9 mouse cellular contexts compared by ENCODE assay signal in genomic region chr4:155398222-155398540, GRCm38 (mm10). TPM values are rescaled to one million over a fixed set of nuclear protein-coding genes. Genes with fewer than 3 reads are reported as not detected.
A peak's percentile ranks its signal among the peaks of the same experiment; 100 is the strongest.
DNase-seq lines count a peak whose midpoint lies in the region; ATAC-seq lines count a peak whose summit lies in the region.
"Had no signal": no experiment of that assay in that cellular context is flagged by ENCODE, and none has a peak within 500 bp of the region (broad histone marks: within the 10 kb centered on the region; RNA-seq: fewer than 3 reads in every experiment).

No protein-coding gene starts in this region.

- H3K9me3 ChIP-seq in heart, embryonic 16.5 days (replicated peaks; ENCODE audit: control insufficient read depth, low read length) = no peaks in the 10 kb centered on the region
- no peaks in the 10 kb centered on the region for H3K9me3 ChIP-seq in embryonic facial prominence, embryonic 10.5 days
- H3K9me3 ChIP-seq in hindbrain, embryonic 15.5 days = no peaks in the 10 kb centered on the region
- no peaks in the 10 kb centered on the region for H3K9me3 ChIP-seq in midbrain, embryonic 14.5 days (ENCODE audit: control insufficient read depth, low read length)
- H3K9me3 ChIP-seq: G1E had no signal

- no peak overlapping the region for H3K9ac ChIP-seq in heart, embryonic 16.5 days (ENCODE audit: low read length)
- no peak overlapping the region; the same call in 1 of the 2 replicates for H3K9ac ChIP-seq in hindbrain, embryonic 15.5 days
- H3K9ac ChIP-seq in midbrain, embryonic 14.5 days (replicated peaks; ENCODE audit: low read length) = no peak overlapping the region

- DNase-seq in heart, postnatal 25 days (ENCODE audit: low spot score) = no peak
- no peak for DNase-seq in embryonic facial prominence, embryonic 10.5 days (ENCODE audit: low spot score)
- no peak for DNase-seq in midbrain, embryonic 14.5 days
- no peak for DNase-seq in thymus, adult 18-20 months
- no peak for DNase-seq in gastrocnemius, adult 18-20 months (ENCODE audit: low spot score)
- DNase-seq in cerebellum, adult 11-12 months = no peak

- peak overlapping the region; percentile 33; the same call in 1 of the 2 replicates for H3K4me3 ChIP-seq in heart, embryonic 16.5 days (ENCODE audit: low read length)
- peak overlapping the region; percentile 58 for H3K4me3 ChIP-seq in embryonic facial prominence, embryonic 10.5 days
- peak overlapping the region; percentile 43 for H3K4me3 ChIP-seq in hindbrain, embryonic 15.5 days
- peak overlapping the region; percentile 37 for H3K4me3 ChIP-seq in midbrain, embryonic 14.5 days (replicated peaks; ENCODE audit: low read depth, low read length)

- WGBS in heart, embryonic 16.5 days = 4% methylated on average over 9 of the region's 9 CpGs
- 4% methylated on average over 9 of the region's 9 CpGs for WGBS in embryonic facial prominence, embryonic 10.5 days
- WGBS in hindbrain, embryonic 15.5 days = 4% methylated on average over 9 of the region's 9 CpGs
- 4% methylated on average over 9 of the region's 9 CpGs for WGBS in midbrain, embryonic 14.5 days

- no peak overlapping the region for H3K27ac ChIP-seq in heart, embryonic 16.5 days (ENCODE audit: low read length)
- no peak overlapping the region for H3K27ac ChIP-seq in embryonic facial prominence, embryonic 10.5 days (replicated peaks)
- no peak overlapping the region for H3K27ac ChIP-seq in hindbrain, embryonic 15.5 days (replicated peaks)
- H3K27ac ChIP-seq in midbrain, embryonic 14.5 days (replicated peaks; ENCODE audit: low read depth, low read length) = no peak overlapping the region

- no peak for ATAC-seq in heart, embryonic 16.5 days (replicated peaks; ENCODE audit: extremely low read depth, insufficient read depth, low FRiP score)
- no peak; the same call in 1 of the 2 replicates for ATAC-seq in hindbrain, embryonic 15.5 days (ENCODE audit: low FRiP score, low read depth)
- no peak for ATAC-seq in midbrain, embryonic 14.5 days (ENCODE audit: low FRiP score, low TSS enrichment)

- no peaks in the 10 kb centered on the region; the same call in 1 of the 2 replicates for H3K4me1 ChIP-seq in heart, embryonic 16.5 days (ENCODE audit: control insufficient read depth, insufficient read depth, low read length)
- peaks cover 12% of the 10 kb centered on the region for H3K4me1 ChIP-seq in embryonic facial prominence, embryonic 10.5 days
- H3K4me1 ChIP-seq in hindbrain, embryonic 15.5 days (replicated peaks) = peaks cover 10% of the 10 kb centered on the region
- H3K4me1 ChIP-seq in midbrain, embryonic 14.5 days (ENCODE audit: control insufficient read depth, insufficient read depth, low read length) = 0 out of 2 replicates have a peak, but pooled peaks cover 4% of the 10 kb centered on the region

- no peaks in the 10 kb centered on the region for H3K36me3 ChIP-seq in heart, embryonic 16.5 days (ENCODE audit: control insufficient read depth, insufficient read depth)
- H3K36me3 ChIP-seq in embryonic facial prominence, embryonic 10.5 days (replicated peaks) = no peaks in the 10 kb centered on the region
- no peaks in the 10 kb centered on the region for H3K36me3 ChIP-seq in hindbrain, embryonic 15.5 days
- no peaks in the 10 kb centered on the region for H3K36me3 ChIP-seq in midbrain, embryonic 14.5 days (ENCODE audit: control insufficient read depth, insufficient read depth, low read length)
- H3K36me3 ChIP-seq: G1E had no signal

- H3K4me2 ChIP-seq in heart, embryonic 16.5 days (ENCODE audit: low read depth, low read length) = peak overlapping the region; percentile 57
- peak overlapping the region; percentile 79 for H3K4me2 ChIP-seq in hindbrain, embryonic 15.5 days
- peak overlapping the region; percentile 59 for H3K4me2 ChIP-seq in midbrain, embryonic 14.5 days (ENCODE audit: low read length)

- peaks cover 33% of the 10 kb centered on the region for H3K27me3 ChIP-seq in heart, embryonic 16.5 days (ENCODE audit: control insufficient read depth, insufficient read depth, low read length)
- peaks cover 61% of the 10 kb centered on the region for H3K27me3 ChIP-seq in embryonic facial prominence, embryonic 10.5 days (replicated peaks; ENCODE audit: low read depth, poor library complexity, severe bottlenecking)
- H3K27me3 ChIP-seq in hindbrain, embryonic 15.5 days = peaks cover 40% of the 10 kb centered on the region
- peaks cover 36% of the 10 kb centered on the region for H3K27me3 ChIP-seq in midbrain, embryonic 14.5 days (ENCODE audit: control insufficient read depth, insufficient read depth, low read length)

- intact Hi-C loops in heart, postnatal 25 days (cut with DNase I) = no loop called here

RNA-seq across cellular contexts. Expression of gene Gabrd, which starts 0.3 kb away (rescaled TPM):
- polyA plus RNA-seq in heart, embryonic 16.5 days (2015; fragmentation: Nextera tagmentation; extraction: Ambion mirVana) = 0.12 TPM in 1 of 2 replicates, not detected in the other
- total RNA-seq in heart, postnatal 25 days (2021) = not detected
- polyA plus RNA-seq in embryonic facial prominence, embryonic 10.5 days (2016; fragmentation: Nextera tagmentation; extraction: Ambion mirVana) = not detected in 2 replicates
- 0.14 and 0.25 TPM in 2 replicates for polyA plus RNA-seq in hindbrain, embryonic 15.5 days (2015; fragmentation: Nextera tagmentation; extraction: Ambion mirVana)
- polyA plus RNA-seq in midbrain, embryonic 14.5 days (2014; fragmentation: Nextera tagmentation; extraction: Ambion mirVana) = 0.19 TPM in 1 of 2 replicates, not detected in the other
- under 1 TPM; 0.50 to 0.81 TPM for total RNA-seq in gastrocnemius, adult 18-20 months (2021)
- total RNA-seq: G1E had no signal
- polyA plus RNA-seq: G1E had no signal

RNA-seq across cellular contexts. Expression of gene Cfap74, which starts 10.8 kb away (rescaled TPM):
- polyA plus RNA-seq in heart, embryonic 16.5 days (2015; fragmentation: Nextera tagmentation; extraction: Ambion mirVana) = 0.64 and 1.0 TPM in 2 replicates
- total RNA-seq in heart, postnatal 25 days (2021) = under 1 TPM in 1 of 2 experiments, not detected in 1; 0.36 TPM
- polyA plus RNA-seq in embryonic facial prominence, embryonic 10.5 days (2016; fragmentation: Nextera tagmentation; extraction: Ambion mirVana) = 6.7 and 7.3 TPM in 2 replicates
- polyA plus RNA-seq in hindbrain, embryonic 15.5 days (2015; fragmentation: Nextera tagmentation; extraction: Ambion mirVana) = 4.3 and 5.2 TPM in 2 replicates
- 3.3 and 3.6 TPM in 2 replicates for polyA plus RNA-seq in midbrain, embryonic 14.5 days (2014; fragmentation: Nextera tagmentation; extraction: Ambion mirVana)
- under 1 TPM; 0.55 to 0.66 TPM for total RNA-seq in gastrocnemius, adult 18-20 months (2021)
- polyA plus RNA-seq: G1E had no signal

RNA-seq across cellular contexts. Expression of gene Prkcz, which starts 37.0 kb away (rescaled TPM):
- 6.1 and 7.1 TPM in 2 replicates for polyA plus RNA-seq in heart, embryonic 16.5 days (2015; fragmentation: Nextera tagmentation; extraction: Ambion mirVana)
- 1 to 10 TPM; 1.7 to 2.3 TPM for total RNA-seq in heart, postnatal 25 days (2021)
- polyA plus RNA-seq in embryonic facial prominence, embryonic 10.5 days (2016; fragmentation: Nextera tagmentation; extraction: Ambion mirVana) = 12.4 and 13.7 TPM in 2 replicates
- polyA plus RNA-seq in hindbrain, embryonic 15.5 days (2015; fragmentation: Nextera tagmentation; extraction: Ambion mirVana) = 78.8 and 87.2 TPM in 2 replicates
- 65.4 and 68.5 TPM in 2 replicates for polyA plus RNA-seq in midbrain, embryonic 14.5 days (2014; fragmentation: Nextera tagmentation; extraction: Ambion mirVana)
- 1 to 10 TPM; 3.1 to 3.8 TPM for total RNA-seq in gastrocnemius, adult 18-20 months (2021)
- polyA plus RNA-seq: G1E had no signal
